In the genomic region with DNA sequence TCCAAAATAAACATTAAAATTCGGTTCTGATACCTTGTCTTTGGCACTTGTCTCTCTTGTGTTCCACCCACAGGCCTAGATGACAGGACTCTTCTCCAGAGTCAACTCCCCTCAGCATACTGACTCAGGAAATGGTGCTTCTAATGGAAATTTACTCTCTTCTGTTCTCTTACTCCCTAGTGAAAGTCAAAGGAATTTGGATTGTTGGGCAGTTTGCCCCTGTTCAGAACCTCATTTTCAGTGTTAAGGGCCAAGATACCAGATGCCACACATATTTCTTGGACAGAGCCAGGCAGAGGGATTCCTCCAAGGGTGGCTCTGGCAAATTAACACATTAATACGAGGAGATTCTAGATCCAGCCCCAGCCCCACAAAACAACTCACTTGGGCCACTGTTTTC, we compare ENCODE assay signal across 11 mouse cellular contexts. TPM values are rescaled to one million over a fixed set of nuclear protein-coding genes. Genes with fewer than 3 reads are reported as not detected.
DNase-seq lines count a peak whose midpoint lies in the region; ATAC-seq and TF ChIP-seq lines count a peak whose summit lies in the region.
"Had no signal": no experiment of that assay in that cellular context is flagged by ENCODE, and none has a peak within 500 bp of the region (broad histone marks: within the 10 kb centered on the region; RNA-seq: fewer than 3 reads in every experiment).

No protein-coding gene starts in this region.

- no peaks in the 10 kb centered on the region for H3K27me3 ChIP-seq in heart, embryonic 12.5 days (replicated peaks)
- no peaks in the 10 kb centered on the region for H3K27me3 ChIP-seq in ES-Bruce4 (ENCODE audit: control insufficient read depth, insufficient read depth, low read length, poor library complexity, severe bottlenecking)
- no peaks in the 10 kb centered on the region for H3K27me3 ChIP-seq in heart, postnatal 0 days (ENCODE audit: control insufficient read depth, insufficient read depth, low read length)
- no peaks in the 10 kb centered on the region for H3K27me3 ChIP-seq in forebrain, embryonic 14.5 days (replicated peaks; ENCODE audit: control insufficient read depth, insufficient read depth, low read length)
- H3K27me3 ChIP-seq: limb, embryonic 12.5 days had no signal

- H3K9ac ChIP-seq in heart, embryonic 12.5 days, result no peak overlapping the region
- no peak overlapping the region for H3K9ac ChIP-seq in ES-Bruce4 (ENCODE audit: low read depth, poor library complexity, severe bottlenecking)
- H3K9ac ChIP-seq in heart, postnatal 0 days (replicated peaks; ENCODE audit: low read depth, low read length), result no peak overlapping the region
- no peak overlapping the region for H3K9ac ChIP-seq in forebrain, embryonic 14.5 days (ENCODE audit: low read length)
- H3K9ac ChIP-seq: limb, embryonic 12.5 days had no signal

- H3K4me3 ChIP-seq in heart, embryonic 12.5 days, result no peak overlapping the region
- H3K4me3 ChIP-seq in ES-Bruce4 (ENCODE audit: low read depth, low read length), result no peak overlapping the region
- H3K4me3 ChIP-seq in heart, postnatal 0 days (ENCODE audit: low read depth, low read length), result no peak overlapping the region
- H3K4me3 ChIP-seq in forebrain, embryonic 14.5 days (ENCODE audit: low read depth, low read length), result no peak overlapping the region
- H3K4me3 ChIP-seq: limb, embryonic 12.5 days had no signal

- peak; percentile 55 for DNase-seq in heart, adult 8-10 months (ENCODE audit: low spot score)
- DNase-seq in cerebellum, adult 11 months, result peak; percentile 29
- DNase-seq in heart, postnatal 0 days (ENCODE audit: low spot score), result no peak
- no peak for DNase-seq in forebrain, embryonic 14.5 days (ENCODE audit: low spot score)
- DNase-seq in layer of hippocampus, adult 11-12 months (ENCODE audit: low spot score), result no peak
- DNase-seq: gastrocnemius, postnatal 10 days; midbrain, embryonic 14.5 days had no signal

- no peak overlapping the region for H3K4me2 ChIP-seq in heart, embryonic 12.5 days
- H3K4me2 ChIP-seq in heart, postnatal 0 days (ENCODE audit: low read depth, low read length), result no peak overlapping the region
- H3K4me2 ChIP-seq in forebrain, embryonic 14.5 days (ENCODE audit: low read length), result no peak overlapping the region
- H3K4me2 ChIP-seq: limb, embryonic 12.5 days had no signal

- no peak for ATAC-seq in heart, embryonic 12.5 days (ENCODE audit: insufficient number of reproducible peaks, low FRiP score)
- ATAC-seq in heart, postnatal 0 days (ENCODE audit: insufficient read depth, low read depth), result no peak
- ATAC-seq in activated CD4-positive, CD25-positive, alpha-beta regulatory T cell, adult 4 months, result no peak
- no peak for ATAC-seq in forebrain, embryonic 14.5 days

- no peak for TF ChIP-seq CTCF in ES-Bruce4 (IDR thresholded peaks at IDR 0.05; ENCODE audit: low read depth, low read length)
- no peak for TF ChIP-seq CTCF in heart, postnatal 0 days (IDR thresholded peaks at IDR 0.05; ENCODE audit: low read depth)

- H3K36me3 ChIP-seq in heart, embryonic 12.5 days, result 0 out of 2 replicates have a peak, but pooled peaks cover 5% of the 10 kb centered on the region
- no peaks in the 10 kb centered on the region for H3K36me3 ChIP-seq in ES-Bruce4 (ENCODE audit: control insufficient read depth, insufficient read depth, low read length, poor library complexity, severe bottlenecking)
- H3K36me3 ChIP-seq in heart, postnatal 0 days (replicated peaks; ENCODE audit: control insufficient read depth, insufficient read depth, low read length), result no peaks in the 10 kb centered on the region
- H3K36me3 ChIP-seq in forebrain, embryonic 14.5 days (ENCODE audit: control insufficient read depth, insufficient read depth, low read length), result no peaks in the 10 kb centered on the region
- H3K36me3 ChIP-seq: limb, embryonic 12.5 days had no signal

- peaks cover 22% of the 10 kb centered on the region for H3K4me1 ChIP-seq in heart, embryonic 12.5 days (replicated peaks)
- no peaks in the 10 kb centered on the region for H3K4me1 ChIP-seq in ES-Bruce4 (ENCODE audit: control insufficient read depth, insufficient read depth, low read length)
- peaks cover 14% of the 10 kb centered on the region for H3K4me1 ChIP-seq in heart, postnatal 0 days (ENCODE audit: control insufficient read depth, insufficient read depth)
- no peaks in the 10 kb centered on the region for H3K4me1 ChIP-seq in forebrain, embryonic 14.5 days (ENCODE audit: control insufficient read depth, insufficient read depth, low read length)
- H3K4me1 ChIP-seq: limb, embryonic 12.5 days had no signal

- WGBS in heart, embryonic 12.5 days, result 50% methylated on average over 2 of the region's 2 CpGs
- 49% methylated on average over 2 of the region's 2 CpGs for WGBS in heart, postnatal 0 days
- 84% methylated on average over 2 of the region's 2 CpGs for WGBS in forebrain, embryonic 14.5 days

- no peak for TF ChIP-seq POLR2A in ES-Bruce4 (IDR thresholded peaks at IDR 0.05; ENCODE audit: insufficient read depth, low read length)

- TF ChIP-seq EP300 in ES-Bruce4 (IDR thresholded peaks at IDR 0.05; ENCODE audit: insufficient read depth, low read depth, low read length), result no peak
- no peak for TF ChIP-seq EP300 in heart, postnatal 0 days (IDR thresholded peaks at IDR 0.05; ENCODE audit: low read depth)

- H3K27ac ChIP-seq in heart, embryonic 12.5 days (ENCODE audit: poor library complexity, severe bottlenecking), result no peak overlapping the region
- H3K27ac ChIP-seq in ES-Bruce4 (ENCODE audit: insufficient read depth, low read length), result peak overlapping the region; percentile 16; the same call in 1 of the 2 replicates
- H3K27ac ChIP-seq in heart, postnatal 0 days (ENCODE audit: low read depth), result peak overlapping the region; percentile 15; the same call in 1 of the 2 replicates
- H3K27ac ChIP-seq in forebrain, embryonic 14.5 days (ENCODE audit: low read depth, low read length), result no peak overlapping the region
- H3K27ac ChIP-seq: limb, embryonic 12.5 days had no signal

- H3K9me3 ChIP-seq in heart, embryonic 12.5 days (replicated peaks), result no peaks in the 10 kb centered on the region
- H3K9me3 ChIP-seq in ES-Bruce4 (replicated peaks; ENCODE audit: control insufficient read depth, insufficient read depth, low read length, poor library complexity, severe bottlenecking), result no peaks in the 10 kb centered on the region
- H3K9me3 ChIP-seq in heart, postnatal 0 days (replicated peaks; ENCODE audit: control insufficient read depth, low read length), result no peaks in the 10 kb centered on the region
- H3K9me3 ChIP-seq in forebrain, embryonic 14.5 days (replicated peaks; ENCODE audit: control insufficient read depth, low read length), result no peaks in the 10 kb centered on the region
- H3K9me3 ChIP-seq: limb, embryonic 12.5 days had no signal

RNA-seq across cellular contexts. Expression of gene Mpdz, which starts 12.9 kb away (rescaled TPM):
- total RNA-seq in heart, adult 8-10 months (2022), result 10 to 100 TPM; 56.8 to 78.0 (median 68.9) TPM
- 34.3 and 37.4 TPM in 2 replicates for polyA plus RNA-seq in heart, embryonic 12.5 days (2016; fragmentation: Nextera tagmentation; extraction: Ambion mirVana)
- polyA plus RNA-seq in ES-Bruce4 (2011; ENCODE audit: insufficient read depth, insufficient read length, low read depth, missing spikeins), result 28.0 and 32.5 TPM in 2 replicates
- 38.4 and 53.0 TPM in 2 replicates for total RNA-seq in heart, postnatal 0 days (2014; rRNA removed; ENCODE audit: low replicate concordance)
- polyA plus RNA-seq in heart, postnatal 0 days (2015; fragmentation: Nextera tagmentation; extraction: Ambion mirVana), result 8.3 and 9.2 TPM in 2 replicates
- polyA plus RNA-seq in activated CD4-positive, CD25-positive, alpha-beta regulatory T cell, adult 4 months (2017; shearing (Covaris generic)), result 1 to 10 TPM in 1 of 2 experiments, not detected in 1; 1.0 TPM
- polyA plus RNA-seq in forebrain, embryonic 14.5 days (2014; fragmentation: Nextera tagmentation; extraction: Ambion mirVana), result 17.0 and 19.1 TPM in 2 replicates

Comparison
In these comparisons a context has a peak if more than half of its experiments do, and no peak if none do; other contexts are left out.
1. DNase-seq: peak in heart, adult 8-10 months (single experiment) and cerebellum, adult 11 months (single experiment); none in heart, postnatal 0 days (single experiment), forebrain, embryonic 14.5 days (single experiment) and layer of hippocampus, adult 11-12 months (single experiment).
2. H3K27ac ChIP-seq: peak in ES-Bruce4 (single experiment) and heart, postnatal 0 days (single experiment); none in heart, embryonic 12.5 days (single experiment) and forebrain, embryonic 14.5 days (single experiment).